Mouse (Mus musculus): Measurements from ENCODE around the gene AI464131.
"Not testable (repeated sequence)": the region's sequence is repeated elsewhere in the genome, so short reads cannot be mapped to it uniquely, and the experiment has no call there.

AI464131 gene

GRCm38 (mm10) chr4:41468396-41469080 lies 34.3 kb downstream of the AI464131 start:
- peak; percentile 60 to 67 for DNase-seq

GRCm38 (mm10) chr4:41465287-41465665 lies 37.6 kb downstream of the AI464131 start:
- DNase-seq: no peak

GRCm38 (mm10) chr4:41464345-41465286 lies 38.3 kb downstream of the AI464131 start, which contains the start of the genes Kif24 and Nudt2:
Gene Kif24 (minus strand): TSS chr4:41464887.
Gene Nudt2 (plus strand): TSS chr4:41465151.
- DNase-seq: peak; percentile 95 to 100

- not testable (repeated sequence) for DNase-seq
These were observed 39.7 kb downstream of the AI464131 start for GRCm38 (mm10) chr4:41463051-41463738.

GRCm38 (mm10) chr4:41460690-41461089 lies 42.2 kb downstream of the AI464131 start:
- DNase-seq: no peak

- DNase-seq: no peak
These were observed 55.3 kb downstream of the AI464131 start for GRCm38 (mm10) chr4:41447595-41447994.
